10 mouse cellular contexts compared by ENCODE assay signal in the genomic region with DNA sequence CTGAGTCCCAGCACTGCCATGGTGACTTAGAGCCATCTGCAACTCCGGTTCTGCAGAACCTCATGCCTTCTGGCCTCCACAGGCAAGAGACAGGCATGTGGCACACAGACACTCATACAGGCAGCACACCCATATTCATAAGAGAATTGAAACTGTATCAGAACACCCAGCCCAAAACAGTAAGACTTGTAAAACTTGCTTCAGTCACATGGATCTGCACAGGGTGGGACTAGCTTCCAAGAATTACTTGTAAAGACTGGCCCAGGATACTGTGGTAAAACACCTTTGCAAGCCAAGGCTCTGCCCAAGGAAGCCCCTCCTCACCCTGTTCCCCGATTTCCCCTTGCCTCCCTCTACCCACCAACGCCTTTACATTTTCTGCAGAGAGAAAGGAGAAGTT.
A peak's percentile ranks its signal among the peaks of the same experiment; 100 is the strongest.
DNase-seq lines count a peak whose midpoint lies in the region; ATAC-seq lines count a peak whose summit lies in the region.
"Had no signal": no experiment of that assay in that cellular context is flagged by ENCODE, and none has a peak within 500 bp of the region (broad histone marks: within the 10 kb centered on the region; RNA-seq: fewer than 3 reads in every experiment).

No protein-coding gene starts in this region.

- H3K27ac ChIP-seq in forebrain, embryonic 16.5 days (ENCODE audit: low read length) = no peak overlapping the region
- no peak overlapping the region for H3K27ac ChIP-seq in forebrain, embryonic 15.5 days (replicated peaks)
- peak overlapping the region; percentile 45 for H3K27ac ChIP-seq in kidney, embryonic 15.5 days
- no peak overlapping the region; the same call in 1 of the 2 replicates for H3K27ac ChIP-seq in kidney, embryonic 16.5 days (ENCODE audit: low read length)
- H3K27ac ChIP-seq in neural tube, embryonic 13.5 days (replicated peaks) = peak overlapping the region; percentile 67
- H3K27ac ChIP-seq: liver, embryonic 15.5 days had no signal

- no peaks in the 10 kb centered on the region for H3K27me3 ChIP-seq in forebrain, embryonic 16.5 days (replicated peaks; ENCODE audit: control insufficient read depth, insufficient read depth, low read length)
- H3K27me3 ChIP-seq in forebrain, embryonic 15.5 days = no peaks in the 10 kb centered on the region
- no peaks in the 10 kb centered on the region for H3K27me3 ChIP-seq in kidney, embryonic 15.5 days
- H3K27me3 ChIP-seq in kidney, embryonic 16.5 days (ENCODE audit: insufficient read depth, low read length) = no peaks in the 10 kb centered on the region
- H3K27me3 ChIP-seq in neural tube, embryonic 13.5 days = no peaks in the 10 kb centered on the region
- H3K27me3 ChIP-seq: liver, embryonic 15.5 days; megakaryocyte, embryonic 14.5 days had no signal

- peak; percentile 28 for DNase-seq in ZHBTc4 (ENCODE audit: low read depth, low spot score)
- no peak for DNase-seq in spleen, postnatal 14 days (ENCODE audit: low spot score in 2 of 2)
- DNase-seq in right cerebral cortex, adult 2 months (ENCODE audit: low spot score in 2 of 2) = no peak

- H3K4me1 ChIP-seq in forebrain, embryonic 16.5 days (replicated peaks; ENCODE audit: control insufficient read depth, insufficient read depth, low read length) = no peaks in the 10 kb centered on the region; the same call in 1 of the 2 replicates
- 0 out of 2 replicates have a peak, but pooled peaks cover 5% of the 10 kb centered on the region for H3K4me1 ChIP-seq in forebrain, embryonic 15.5 days
- peaks cover 9% of the 10 kb centered on the region; the same call in 1 of the 2 replicates for H3K4me1 ChIP-seq in kidney, embryonic 15.5 days
- no peaks in the 10 kb centered on the region for H3K4me1 ChIP-seq in kidney, embryonic 16.5 days (ENCODE audit: insufficient read depth, low read length)
- H3K4me1 ChIP-seq in neural tube, embryonic 13.5 days (replicated peaks) = peaks cover 34% of the 10 kb centered on the region
- H3K4me1 ChIP-seq: liver, embryonic 15.5 days had no signal

- H3K4me3 ChIP-seq in forebrain, embryonic 16.5 days (replicated peaks; ENCODE audit: low read length) = no peak overlapping the region
- H3K4me3 ChIP-seq in forebrain, embryonic 15.5 days = no peak overlapping the region
- H3K4me3 ChIP-seq in kidney, embryonic 15.5 days (replicated peaks) = no peak overlapping the region
- H3K4me3 ChIP-seq in kidney, embryonic 16.5 days (ENCODE audit: low read length) = no peak overlapping the region
- no peak overlapping the region for H3K4me3 ChIP-seq in neural tube, embryonic 13.5 days
- H3K4me3 ChIP-seq: liver, embryonic 15.5 days; megakaryocyte, embryonic 14.5 days had no signal

- H3K36me3 ChIP-seq in forebrain, embryonic 16.5 days (ENCODE audit: control insufficient read depth, insufficient read depth) = peaks cover 10% of the 10 kb centered on the region; the same call in 1 of the 2 replicates
- peaks cover 54% of the 10 kb centered on the region for H3K36me3 ChIP-seq in forebrain, embryonic 15.5 days
- peaks cover 97% of the 10 kb centered on the region for H3K36me3 ChIP-seq in kidney, embryonic 15.5 days
- peaks cover 64% of the 10 kb centered on the region for H3K36me3 ChIP-seq in kidney, embryonic 16.5 days (ENCODE audit: insufficient read depth, low read length)
- peaks cover 82% of the 10 kb centered on the region for H3K36me3 ChIP-seq in neural tube, embryonic 13.5 days

- no peaks in the 10 kb centered on the region for H3K9me3 ChIP-seq in forebrain, embryonic 16.5 days (ENCODE audit: control insufficient read depth, low read length)
- no peaks in the 10 kb centered on the region for H3K9me3 ChIP-seq in forebrain, embryonic 15.5 days
- H3K9me3 ChIP-seq in kidney, embryonic 15.5 days (replicated peaks) = no peaks in the 10 kb centered on the region
- H3K9me3 ChIP-seq in kidney, embryonic 16.5 days (ENCODE audit: low read length) = no peaks in the 10 kb centered on the region
- H3K9me3 ChIP-seq in neural tube, embryonic 13.5 days = no peaks in the 10 kb centered on the region
- H3K9me3 ChIP-seq: liver, embryonic 15.5 days; megakaryocyte, embryonic 14.5 days had no signal

- no peak overlapping the region for H3K4me2 ChIP-seq in forebrain, embryonic 16.5 days (ENCODE audit: low read length)
- no peak overlapping the region for H3K4me2 ChIP-seq in forebrain, embryonic 15.5 days (replicated peaks)
- H3K4me2 ChIP-seq in kidney, embryonic 15.5 days = no peak overlapping the region
- no peak overlapping the region for H3K4me2 ChIP-seq in kidney, embryonic 16.5 days (replicated peaks; ENCODE audit: low read depth, low read length)
- no peak overlapping the region for H3K4me2 ChIP-seq in neural tube, embryonic 13.5 days
- H3K4me2 ChIP-seq: liver, embryonic 15.5 days had no signal

- ATAC-seq in forebrain, embryonic 16.5 days = peak; percentile 18; the same call in 1 of the 2 replicates
- ATAC-seq in forebrain, embryonic 15.5 days (replicated peaks) = no peak
- no peak for ATAC-seq in kidney, embryonic 15.5 days (replicated peaks; ENCODE audit: low FRiP score)
- ATAC-seq in kidney, embryonic 16.5 days (ENCODE audit: low FRiP score, low TSS enrichment) = no peak
- no peak for ATAC-seq in neural tube, embryonic 13.5 days (ENCODE audit: low read depth)

- 87% methylated on average over 3 of the region's 3 CpGs for WGBS in forebrain, embryonic 16.5 days
- WGBS in forebrain, embryonic 15.5 days = 83% methylated on average over 3 of the region's 3 CpGs
- 87% methylated on average over 3 of the region's 3 CpGs for WGBS in kidney, embryonic 15.5 days
- 80% methylated on average over 3 of the region's 3 CpGs for WGBS in kidney, embryonic 16.5 days
- 84% methylated on average over 3 of the region's 3 CpGs for WGBS in neural tube, embryonic 13.5 days

- H3K9ac ChIP-seq in forebrain, embryonic 16.5 days (replicated peaks; ENCODE audit: low read depth, low read length) = no peak overlapping the region
- no peak overlapping the region for H3K9ac ChIP-seq in forebrain, embryonic 15.5 days (replicated peaks)
- no peak overlapping the region for H3K9ac ChIP-seq in kidney, embryonic 15.5 days
- no peak overlapping the region for H3K9ac ChIP-seq in kidney, embryonic 16.5 days (replicated peaks; ENCODE audit: low read length)
- no peak overlapping the region for H3K9ac ChIP-seq in neural tube, embryonic 13.5 days
- H3K9ac ChIP-seq: liver, embryonic 15.5 days had no signal

Comparison
In these comparisons a context has a peak if more than half of its experiments do, and no peak if none do; other contexts are left out.
1. H3K27ac ChIP-seq: peak in kidney, embryonic 15.5 days (single experiment) and neural tube, embryonic 13.5 days (single experiment); none in forebrain, embryonic 16.5 days (single experiment), forebrain, embryonic 15.5 days (single experiment) and kidney, embryonic 16.5 days (single experiment).